Mouse (Mus musculus): ENCODE measurements around the gene Pitpnb. TPM values are rescaled to one million over a fixed set of nuclear protein-coding genes. Genes with fewer than 3 reads are reported as not detected.
A peak's percentile ranks its signal among the peaks of the same experiment; 100 is the strongest.

The Pitpnb gene
- polyA plus RNA-seq, 1 experiment from 2014 or later, result 111 TPM

DNA sequence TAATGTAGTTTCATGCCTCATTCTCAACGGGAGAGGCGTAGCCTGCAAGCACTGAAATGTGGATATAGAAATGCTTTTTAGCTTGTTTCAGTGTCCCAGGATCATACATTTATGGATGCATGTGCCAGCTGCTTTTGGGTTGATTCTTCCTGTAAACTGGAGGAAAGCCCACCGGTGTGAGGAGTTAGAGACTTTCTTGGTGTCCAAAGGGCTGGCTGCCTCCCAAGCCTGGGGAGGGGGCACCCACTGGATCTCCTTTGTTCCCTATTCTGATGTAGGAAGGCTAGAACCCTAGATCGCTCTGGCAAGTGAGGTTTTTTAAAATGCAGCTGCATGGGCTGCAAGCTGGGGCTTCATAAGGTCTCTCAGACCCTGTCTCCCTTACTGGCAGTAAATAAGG lies 93.1 kb downstream of the Pitpnb start:
- H3K9me3 ChIP-seq, result no peaks in the 10 kb centered on the region
- H3K27me3 ChIP-seq, result peaks cover 67% of the 10 kb centered on the region
- H3K36me3 ChIP-seq, result peaks cover 51% of the 10 kb centered on the region
- 83% methylated on average over 4 of the region's 4 CpGs for WGBS
- H3K4me1 ChIP-seq (replicated peaks), result peaks cover 82% of the 10 kb centered on the region
- H3K27ac ChIP-seq, result no peak overlapping the region
- H3K4me3 ChIP-seq (replicated peaks), result 0 out of 2 replicates have a peak overlapping the region, but pooled peaks have one; percentile 65
- ATAC-seq (ENCODE audit: insufficient number of reproducible peaks, insufficient read depth, low FRiP score, low TSS enrichment, low read depth), result no peak
- peak overlapping the region; percentile 90 for H3K4me2 ChIP-seq
- H3K9ac ChIP-seq (replicated peaks), result no peak overlapping the region

DNA sequence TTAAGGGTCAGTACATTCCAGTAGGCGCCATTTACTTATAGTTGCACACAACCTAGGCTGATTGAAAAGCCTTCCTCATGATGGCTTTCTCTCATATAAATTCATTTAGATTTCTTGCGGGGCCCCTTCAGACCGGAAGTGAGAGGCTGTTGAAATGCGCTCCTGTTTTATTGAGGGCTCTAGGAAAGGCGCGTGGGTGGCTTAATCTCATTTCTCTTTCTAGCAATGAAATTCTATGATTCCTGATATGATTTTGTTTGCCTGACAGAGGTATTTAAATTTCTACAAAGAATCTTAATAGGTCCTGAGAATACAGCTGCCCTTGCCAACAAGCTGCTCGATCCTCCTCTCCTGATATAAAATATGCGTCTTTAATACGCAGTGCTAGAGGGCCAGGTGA lies 95.2 kb downstream of the Pitpnb start:
- Histone ChIP-seq H3K4me3 (replicated peaks) (no peak overlapping the region), H3K4me1 (replicated peaks) (peaks cover 70% of the 10 kb centered on the region), H3K27me3 (peaks cover 55% of the 10 kb centered on the region), H3K36me3 (peaks cover 37% of the 10 kb centered on the region), H3K9ac (replicated peaks) (no peak overlapping the region), H3K27ac (no peak overlapping the region), H3K9me3 (no peaks in the 10 kb centered on the region), H3K4me2 (0 out of 2 replicates have a peak overlapping the region, but pooled peaks have one; percentile 0)
- 85% methylated on average over 9 of the region's 9 CpGs for WGBS
- ATAC-seq (ENCODE audit: insufficient number of reproducible peaks, insufficient read depth, low FRiP score, low TSS enrichment, low read depth), result no peak

DNA sequence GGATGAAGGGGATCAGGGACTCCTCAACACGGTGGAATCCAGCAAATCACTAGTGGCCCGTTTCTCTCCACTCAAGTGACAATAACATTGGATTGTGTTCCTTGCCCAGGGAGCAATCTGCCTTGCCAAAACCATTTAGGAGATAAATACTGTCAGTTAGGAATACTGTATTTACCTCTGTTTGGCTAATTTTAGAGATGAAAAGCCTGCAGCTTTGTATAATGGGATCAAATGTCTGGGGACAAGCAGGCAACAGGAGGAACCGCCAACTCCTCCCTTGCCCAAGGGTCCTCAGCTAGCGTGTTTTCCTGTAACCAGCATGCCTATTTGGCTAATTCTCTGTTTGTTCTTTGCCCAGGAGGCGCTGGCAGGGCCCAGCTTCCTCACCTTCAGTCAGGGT lies 95.7 kb downstream of the Pitpnb start:
- H3K27ac ChIP-seq, result no peak overlapping the region
- H3K9ac ChIP-seq (replicated peaks), result no peak overlapping the region
- no peaks in the 10 kb centered on the region for H3K9me3 ChIP-seq
- peaks cover 32% of the 10 kb centered on the region for H3K36me3 ChIP-seq
- no peak overlapping the region for H3K4me3 ChIP-seq (replicated peaks)
- peaks cover 70% of the 10 kb centered on the region for H3K4me1 ChIP-seq (replicated peaks)
- H3K27me3 ChIP-seq, result peaks cover 51% of the 10 kb centered on the region
- no peak for ATAC-seq (ENCODE audit: insufficient number of reproducible peaks, insufficient read depth, low FRiP score, low TSS enrichment, low read depth)
- WGBS, result 68% methylated on average over 5 of the region's 5 CpGs
- 0 out of 2 replicates have a peak overlapping the region, but pooled peaks have one; percentile 0 for H3K4me2 ChIP-seq

DNA sequence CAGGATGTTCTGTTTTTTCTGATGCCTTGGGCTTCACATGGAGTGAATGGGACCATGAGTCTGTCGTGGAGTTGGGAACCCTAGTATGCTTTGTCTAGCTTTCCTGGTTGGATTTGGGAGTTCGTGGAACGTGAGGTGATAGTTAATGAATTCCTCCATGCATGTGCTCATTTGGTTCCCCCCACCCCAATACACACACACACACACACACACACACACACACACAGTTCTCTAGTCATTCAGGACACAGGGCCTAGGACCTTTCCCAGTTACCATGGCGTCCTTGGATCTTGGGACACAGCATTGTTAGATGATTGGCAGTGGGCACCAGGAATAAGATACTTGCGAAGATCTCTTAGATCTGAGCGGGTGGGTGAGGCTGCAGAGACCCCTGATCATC lies 98.3 kb downstream of the Pitpnb start:
- Histone ChIP-seq H3K9ac (replicated peaks) (no peak overlapping the region), H3K4me2 (no peak overlapping the region), H3K36me3 (peaks cover 20% of the 10 kb centered on the region; the same call in 1 of the 2 replicates), H3K27me3 (peaks cover 31% of the 10 kb centered on the region), H3K9me3 (no peaks in the 10 kb centered on the region), H3K27ac (no peak overlapping the region), H3K4me3 (replicated peaks) (no peak overlapping the region), H3K4me1 (replicated peaks) (peaks cover 73% of the 10 kb centered on the region)
- no peak for ATAC-seq (ENCODE audit: insufficient number of reproducible peaks, insufficient read depth, low FRiP score, low TSS enrichment, low read depth)
- WGBS, result 78% methylated on average over 6 of the region's 6 CpGs

DNA sequence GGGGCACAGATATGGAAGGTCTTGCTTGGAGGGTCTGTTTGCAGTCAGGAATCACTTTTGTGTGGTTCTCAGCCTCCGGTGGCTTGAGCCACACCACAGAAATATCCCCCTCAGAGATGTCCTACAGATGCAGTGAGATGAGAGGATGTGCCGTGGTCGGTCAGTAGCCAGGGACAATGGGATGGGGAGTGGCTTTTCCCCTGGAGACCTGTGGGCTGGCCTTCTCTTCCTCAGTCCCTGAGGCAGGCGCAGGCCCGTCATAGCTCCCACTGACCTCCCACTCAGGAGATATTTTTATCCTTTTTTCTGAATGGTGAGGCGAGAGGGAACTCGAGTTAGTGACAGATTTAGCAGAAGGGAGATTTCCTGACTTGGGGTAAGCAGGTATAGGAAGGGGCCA lies 99.2 kb downstream of the Pitpnb start:
- Histone ChIP-seq H3K9me3 (no peaks in the 10 kb centered on the region), H3K4me2 (no peak overlapping the region), H3K4me1 (replicated peaks) (peaks cover 74% of the 10 kb centered on the region), H3K27me3 (peaks cover 25% of the 10 kb centered on the region), H3K9ac (replicated peaks) (no peak overlapping the region), H3K36me3 (peaks cover 16% of the 10 kb centered on the region; the same call in 1 of the 2 replicates), H3K4me3 (replicated peaks) (no peak overlapping the region), H3K27ac (peak overlapping the region; percentile 45; the same call in 1 of the 2 replicates)
- ATAC-seq (ENCODE audit: insufficient number of reproducible peaks, insufficient read depth, low FRiP score, low TSS enrichment, low read depth), result no peak
- WGBS, result 73% methylated on average over 7 of the region's 7 CpGs

DNA sequence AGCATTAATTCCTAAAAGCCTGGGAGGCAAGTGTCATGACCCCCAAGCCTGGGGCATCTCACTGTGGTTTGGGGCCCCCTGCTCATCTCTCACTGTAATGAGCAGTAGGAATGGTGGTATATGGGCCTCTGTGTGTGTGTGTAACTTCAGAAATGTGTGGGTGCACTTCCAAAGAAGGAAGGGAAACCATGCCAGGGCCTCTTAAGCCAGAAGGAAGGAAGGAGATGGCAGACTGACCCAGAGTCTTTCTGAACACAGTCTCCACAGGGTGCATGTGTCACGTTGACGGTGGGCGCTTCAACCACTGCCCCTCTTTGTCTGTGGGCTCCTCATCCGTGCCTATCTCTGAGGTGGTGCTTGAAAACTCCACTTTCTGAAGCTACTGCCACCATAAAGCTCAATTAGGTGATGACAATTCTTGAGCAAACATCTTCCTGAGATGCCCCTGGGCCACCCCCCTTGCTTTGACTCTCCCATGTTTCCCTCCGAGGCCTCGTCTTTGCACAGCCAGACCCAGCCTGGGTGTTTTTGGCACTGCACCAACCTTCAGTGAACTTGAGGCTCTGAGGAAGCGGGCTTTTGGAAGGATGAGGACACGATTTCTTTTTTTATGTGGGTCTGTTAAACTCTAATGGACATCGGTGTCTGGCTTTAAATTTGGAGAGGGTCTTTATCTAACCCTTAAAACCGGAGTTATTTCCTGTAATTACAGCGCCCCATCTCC lies 100.6 kb downstream of the Pitpnb start:
- H3K4me1 ChIP-seq (replicated peaks), result peaks cover 73% of the 10 kb centered on the region
- ATAC-seq (ENCODE audit: insufficient number of reproducible peaks, insufficient read depth, low FRiP score, low TSS enrichment, low read depth), result no peak
- H3K4me3 ChIP-seq (replicated peaks), result no peak overlapping the region
- H3K27me3 ChIP-seq, result peaks cover 33% of the 10 kb centered on the region
- no peak overlapping the region for H3K9ac ChIP-seq (replicated peaks)
- WGBS, result 60% methylated on average over 11 of the region's 11 CpGs
- H3K36me3 ChIP-seq, result peaks cover 9% of the 10 kb centered on the region; the same call in 1 of the 2 replicates
- H3K4me2 ChIP-seq, result peak overlapping the region; percentile 23; the same call in 1 of the 2 replicates
- no peak overlapping the region for H3K27ac ChIP-seq
- no peaks in the 10 kb centered on the region for H3K9me3 ChIP-seq

DNA sequence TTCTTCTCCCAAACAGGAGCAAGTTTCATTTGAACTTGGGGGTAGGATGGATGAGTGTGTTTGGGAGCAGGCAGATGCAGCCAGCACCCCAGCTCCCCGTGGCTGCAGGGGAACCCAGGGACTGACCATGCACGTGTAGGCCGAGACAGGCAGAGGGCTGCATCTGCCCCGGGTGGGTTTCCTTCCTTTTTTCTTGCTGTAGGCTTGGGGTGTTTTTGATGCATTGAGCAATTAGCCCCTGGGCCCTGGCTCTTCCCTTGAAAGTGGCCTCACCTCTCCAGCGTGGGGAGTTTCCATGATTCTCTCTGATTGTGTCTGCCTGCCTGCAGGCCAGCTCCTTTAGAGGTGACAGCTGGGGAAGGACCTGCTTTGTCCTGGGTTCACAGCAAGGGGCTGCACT lies 102.3 kb downstream of the Pitpnb start:
- H3K9ac ChIP-seq (replicated peaks), result no peak overlapping the region
- H3K4me2 ChIP-seq, result no peak overlapping the region
- H3K9me3 ChIP-seq, result no peaks in the 10 kb centered on the region
- H3K4me1 ChIP-seq (replicated peaks), result peaks cover 67% of the 10 kb centered on the region
- no peak for ATAC-seq (ENCODE audit: insufficient number of reproducible peaks, insufficient read depth, low FRiP score, low TSS enrichment, low read depth)
- no peak overlapping the region for H3K27ac ChIP-seq
- H3K36me3 ChIP-seq, result no peaks in the 10 kb centered on the region
- WGBS, result 42% methylated on average over 5 of the region's 5 CpGs
- H3K27me3 ChIP-seq, result peaks cover 23% of the 10 kb centered on the region
- no peak overlapping the region for H3K4me3 ChIP-seq (replicated peaks)

DNA sequence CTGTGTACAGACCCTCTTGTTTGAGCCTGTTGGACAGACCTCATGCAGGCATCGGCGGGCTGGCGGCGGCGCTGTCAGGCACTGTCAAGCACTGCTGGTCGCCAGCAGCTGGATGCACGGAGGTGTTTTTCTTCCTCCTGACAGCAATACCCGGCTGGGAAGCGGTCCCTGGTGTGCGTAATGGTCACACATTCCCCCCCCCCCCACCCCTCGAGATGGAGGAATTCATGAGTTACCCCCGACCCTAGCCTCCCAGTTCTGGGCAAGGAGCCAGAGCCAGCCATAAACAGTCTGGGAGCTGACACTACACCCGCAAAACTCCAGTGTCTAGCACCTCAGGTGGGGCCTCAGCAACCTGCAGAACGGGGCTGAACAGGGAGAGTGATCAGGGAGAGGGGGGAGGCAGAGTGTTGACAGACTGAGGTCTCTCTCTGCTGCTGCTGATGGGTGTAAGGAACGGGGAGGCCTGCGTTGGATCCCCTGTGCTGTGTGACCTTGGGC lies 103.8 kb downstream of the Pitpnb start:
- Histone ChIP-seq H3K9ac (replicated peaks) (no peak overlapping the region), H3K27ac (peak overlapping the region; percentile 50; the same call in 1 of the 2 replicates)

DNA sequence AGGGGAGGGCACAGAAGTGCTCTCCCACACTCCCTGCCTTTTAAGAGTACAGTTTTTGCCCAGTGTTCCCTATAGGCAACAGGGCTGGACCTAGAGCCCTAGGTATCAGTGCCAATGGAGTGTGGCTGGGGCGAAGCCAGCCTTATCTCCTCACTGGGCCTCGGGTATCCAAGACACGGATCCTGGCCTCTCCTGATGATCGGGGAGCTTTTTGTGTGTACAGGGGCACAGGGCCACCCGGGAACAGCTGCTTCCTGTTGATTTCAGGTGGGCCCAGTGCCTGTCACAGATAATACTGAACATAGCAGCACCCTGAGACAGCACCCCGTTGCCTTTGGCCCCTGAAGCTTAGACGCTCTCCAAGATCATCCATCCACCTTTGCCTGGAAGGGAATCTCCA lies 105.7 kb downstream of the Pitpnb start:
- no peak for ATAC-seq (ENCODE audit: insufficient number of reproducible peaks, insufficient read depth, low FRiP score, low TSS enrichment, low read depth)
- Histone ChIP-seq H3K27me3 (peaks cover 17% of the 10 kb centered on the region), H3K27ac (no peak overlapping the region), H3K4me1 (replicated peaks) (peaks cover 52% of the 10 kb centered on the region), H3K9ac (replicated peaks) (no peak overlapping the region), H3K9me3 (no peaks in the 10 kb centered on the region), H3K4me3 (replicated peaks) (no peak overlapping the region), H3K36me3 (peaks cover 6% of the 10 kb centered on the region; the same call in 1 of the 2 replicates), H3K4me2 (no peak overlapping the region)
- 84% methylated on average over 7 of the region's 7 CpGs for WGBS

More for the DNA sequence above, 103.8 kb downstream of the Pitpnb start:
- 19% methylated on average over 16 of the region's 16 CpGs for WGBS
- peaks cover 6% of the 10 kb centered on the region; the same call in 1 of the 2 replicates for H3K36me3 ChIP-seq
- peak; percentile 60; the same call in 1 of the 2 replicates for ATAC-seq (ENCODE audit: insufficient number of reproducible peaks, insufficient read depth, low FRiP score, low TSS enrichment, low read depth)
- H3K4me1 ChIP-seq (replicated peaks), result peaks cover 67% of the 10 kb centered on the region
- no peak overlapping the region for H3K4me3 ChIP-seq (replicated peaks)
- peaks cover 23% of the 10 kb centered on the region for H3K27me3 ChIP-seq
- peak overlapping the region; percentile 26 for H3K4me2 ChIP-seq
- no peaks in the 10 kb centered on the region for H3K9me3 ChIP-seq

DNA sequence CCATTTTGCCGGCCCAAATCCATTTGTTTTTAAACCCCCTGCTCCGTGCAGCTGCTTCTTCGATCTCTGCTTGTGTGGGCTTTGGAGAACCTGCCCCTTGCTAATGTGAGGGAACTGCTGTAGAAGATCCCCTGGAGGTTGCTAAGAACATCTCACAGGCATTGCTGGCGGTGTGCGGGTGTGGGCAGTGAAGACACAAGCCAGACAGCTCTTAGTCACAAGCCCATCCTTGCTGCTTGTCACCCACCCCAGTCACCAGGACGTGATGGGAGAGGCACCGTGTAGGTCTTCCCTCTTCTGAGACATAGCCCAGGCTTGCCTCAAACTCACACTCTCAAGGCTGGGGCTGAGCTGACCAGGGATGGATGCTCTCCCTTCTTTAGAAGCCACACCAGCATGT lies 106.6 kb downstream of the Pitpnb start:
- Histone ChIP-seq H3K4me1 (replicated peaks) (peaks cover 43% of the 10 kb centered on the region), H3K4me2 (no peak overlapping the region), H3K27ac (no peak overlapping the region), H3K36me3 (peaks cover 6% of the 10 kb centered on the region; the same call in 1 of the 2 replicates), H3K9me3 (no peaks in the 10 kb centered on the region), H3K27me3 (peaks cover 17% of the 10 kb centered on the region), H3K4me3 (replicated peaks) (no peak overlapping the region), H3K9ac (replicated peaks) (no peak overlapping the region)
- ATAC-seq (ENCODE audit: insufficient number of reproducible peaks, insufficient read depth, low FRiP score, low TSS enrichment, low read depth), result no peak
- 64% methylated on average over 7 of the region's 7 CpGs for WGBS
